Comparison of ENCODE assay signal across 9 mouse cellular contexts in the genomic region with DNA sequence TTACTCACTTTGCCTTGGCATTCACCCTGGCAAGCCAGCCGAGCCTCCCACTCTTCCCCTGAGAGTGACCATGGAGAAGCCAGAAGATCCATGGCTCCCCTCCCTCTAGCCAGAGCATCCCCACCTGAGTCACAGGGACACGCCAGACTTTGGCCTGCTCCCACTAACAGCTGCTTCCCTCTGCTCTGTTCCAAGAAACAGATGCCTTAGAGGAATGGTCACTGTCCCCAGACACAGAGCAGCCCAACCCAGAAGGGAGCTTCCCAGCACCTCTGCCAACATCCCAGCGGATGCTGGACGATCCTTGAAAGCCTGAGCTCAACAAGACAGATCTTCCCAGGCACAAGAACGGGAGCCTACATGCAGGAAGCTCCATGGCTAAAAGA.
DNase-seq lines count a peak whose midpoint lies in the region; ATAC-seq lines count a peak whose summit lies in the region.
"Had no signal": no experiment of that assay in that cellular context is flagged by ENCODE, and none has a peak within 500 bp of the region (broad histone marks: within the 10 kb centered on the region; RNA-seq: fewer than 3 reads in every experiment).

No protein-coding gene starts in this region.

- peak overlapping the region; percentile 94; the same call in 1 of the 2 replicates for H3K27ac ChIP-seq in heart, embryonic 12.5 days (ENCODE audit: poor library complexity, severe bottlenecking)
- H3K27ac ChIP-seq in limb, embryonic 12.5 days = 0 out of 2 replicates have a peak overlapping the region, but pooled peaks have one; percentile 17
- no peak overlapping the region for H3K27ac ChIP-seq in midbrain, embryonic 11.5 days (ENCODE audit: low read depth, low read length)

- 0 out of 2 replicates have a peak overlapping the region, but pooled peaks have one; percentile 16 for H3K9ac ChIP-seq in heart, embryonic 12.5 days
- H3K9ac ChIP-seq in limb, embryonic 12.5 days (replicated peaks) = no peak overlapping the region
- H3K9ac ChIP-seq in midbrain, embryonic 11.5 days (ENCODE audit: low read length) = no peak overlapping the region

- 65% methylated on average over 5 of the region's 5 CpGs for WGBS in heart, embryonic 12.5 days
- WGBS in limb, embryonic 12.5 days = 70% methylated on average over 5 of the region's 5 CpGs
- WGBS in midbrain, embryonic 11.5 days = 87% methylated on average over 5 of the region's 5 CpGs

- ATAC-seq in heart, embryonic 12.5 days (ENCODE audit: insufficient number of reproducible peaks, low FRiP score) = no peak
- ATAC-seq in limb, embryonic 12.5 days (ENCODE audit: insufficient number of reproducible peaks, insufficient read depth, low FRiP score, low TSS enrichment, low read depth) = no peak
- no peak for ATAC-seq in CD4-positive, CD25-positive, alpha-beta regulatory T cell, adult 4 months
- no peak for ATAC-seq in midbrain, embryonic 11.5 days (ENCODE audit: low FRiP score)
- ATAC-seq: hindbrain, embryonic 16.5 days had no signal

- H3K4me1 ChIP-seq in heart, embryonic 12.5 days (replicated peaks) = peaks cover 99% of the 10 kb centered on the region
- peaks cover 92% of the 10 kb centered on the region for H3K4me1 ChIP-seq in limb, embryonic 12.5 days (replicated peaks)
- H3K4me1 ChIP-seq in midbrain, embryonic 11.5 days (ENCODE audit: control insufficient read depth, insufficient read depth, low read length) = no peaks in the 10 kb centered on the region

- H3K9me3 ChIP-seq in heart, embryonic 12.5 days (replicated peaks) = no peaks in the 10 kb centered on the region
- H3K9me3 ChIP-seq in limb, embryonic 12.5 days = no peaks in the 10 kb centered on the region
- no peaks in the 10 kb centered on the region for H3K9me3 ChIP-seq in midbrain, embryonic 11.5 days (ENCODE audit: control insufficient read depth, low read length)

- DNase-seq in adrenal gland, adult (ENCODE audit: inconsistent age in 2 of 2, low spot score in 1 of 2) = peak; percentile 89 to 94
- no peak for DNase-seq in adrenal gland, postnatal 4 days (ENCODE audit: low spot score in 2 of 2)
- peak; percentile 74 for DNase-seq in adrenal gland, postnatal 10 days
- DNase-seq in midbrain, embryonic 11.5 days (ENCODE audit: low spot score, missing footprints) = no peak
- no peak for DNase-seq in urinary bladder, postnatal 10 days (ENCODE audit: low spot score)

- no peak overlapping the region for H3K4me2 ChIP-seq in heart, embryonic 12.5 days
- no peak overlapping the region for H3K4me2 ChIP-seq in limb, embryonic 12.5 days
- no peak overlapping the region for H3K4me2 ChIP-seq in midbrain, embryonic 11.5 days

- no peak overlapping the region for H3K4me3 ChIP-seq in heart, embryonic 12.5 days
- H3K4me3 ChIP-seq in limb, embryonic 12.5 days (replicated peaks) = no peak overlapping the region
- H3K4me3 ChIP-seq in midbrain, embryonic 11.5 days (ENCODE audit: low read depth, low read length) = no peak overlapping the region

- no peaks in the 10 kb centered on the region for H3K27me3 ChIP-seq in heart, embryonic 12.5 days (replicated peaks)
- no peaks in the 10 kb centered on the region for H3K27me3 ChIP-seq in limb, embryonic 12.5 days
- H3K27me3 ChIP-seq in midbrain, embryonic 11.5 days (ENCODE audit: control insufficient read depth, insufficient read depth, low read length) = no peaks in the 10 kb centered on the region; the same call in 1 of the 2 replicates

- H3K36me3 ChIP-seq in heart, embryonic 12.5 days = 0 out of 2 replicates have a peak, but pooled peaks cover 4% of the 10 kb centered on the region
- no peaks in the 10 kb centered on the region for H3K36me3 ChIP-seq in limb, embryonic 12.5 days
- no peaks in the 10 kb centered on the region for H3K36me3 ChIP-seq in midbrain, embryonic 11.5 days (ENCODE audit: control insufficient read depth, insufficient read depth, low read length)

Comparison
In these comparisons a context has a peak if more than half of its experiments do, and no peak if none do; other contexts are left out.
1. DNase-seq: peak in adrenal gland, adult (2 of 2) and adrenal gland, postnatal 10 days (single experiment); none in adrenal gland, postnatal 4 days (0 of 2), midbrain, embryonic 11.5 days (single experiment) and urinary bladder, postnatal 10 days (single experiment).